Mouse (Mus musculus) hindbrain, embryonic 16.5 days (tissue): ENCODE results near the gene Abcg4. TPM values are rescaled to one million over a fixed set of nuclear protein-coding genes. Genes with fewer than 3 reads are reported as not detected.
"Not testable (repeated sequence)": the region's sequence is repeated elsewhere in the genome, so short reads cannot be mapped to it uniquely, and the experiment has no call there.

Source experiments
- ATAC-seq: fragments of 200-750 bp; cut with Nextera tagmentation; 2 replicates; pipeline ENCODE4 v1.8.0; 2017; ENCODE audit warnings: moderate TSS enrichment, moderate library complexity
- H3K27ac ChIP-seq: fragments of 300-500 bp; sonication (generic); 2 replicates; pipeline ENCODE4 v1.5.1; 2014; ENCODE audit warnings: low read depth, mild to moderate bottlenecking, control low read depth, low read length, moderate library complexity
- H3K27me3 ChIP-seq: fragments of 300-500 bp; sonication (generic); replicated peaks from 2 replicates; pipeline ENCODE4 v1.6.1; 2014; ENCODE audit warnings: low read length; ENCODE audit not compliant: control insufficient read depth, insufficient read depth
- H3K36me3 ChIP-seq: fragments of 300-500 bp; sonication (generic); 2 replicates; pipeline ENCODE4 v1.6.1; 2014; ENCODE audit warnings: mild to moderate bottlenecking, low read length, moderate library complexity, mixed read lengths; ENCODE audit not compliant: control insufficient read depth, insufficient read depth
- H3K4me1 ChIP-seq: fragments of 300-500 bp; sonication (generic); 2 replicates; pipeline ENCODE4 v1.6.1; 2014; ENCODE audit warnings: low read depth, low read length; ENCODE audit not compliant: control insufficient read depth, insufficient read depth
- H3K4me2 ChIP-seq: fragments of 300-500 bp; sonication (generic); 2 replicates; pipeline ENCODE4 v1.6.1; 2014; ENCODE audit warnings: mild to moderate bottlenecking, low read length, control low read depth, moderate library complexity
- H3K4me3 ChIP-seq: fragments of 300-500 bp; sonication (generic); 2 replicates; pipeline ENCODE4 v1.5.1; 2014; ENCODE audit warnings: mild to moderate bottlenecking, low read length, control low read depth, moderate library complexity
- H3K9ac ChIP-seq: fragments of 300-500 bp; sonication (generic); 2 replicates; pipeline ENCODE4 v1.6.1; 2014; ENCODE audit warnings: low read depth, mild to moderate bottlenecking, control low read depth, low read length, moderate library complexity
- H3K9me3 ChIP-seq: fragments of 300-500 bp; sonication (generic); 2 replicates; pipeline ENCODE4 v1.6.1; 2014; ENCODE audit warnings: mild to moderate bottlenecking, low read length, moderate library complexity; ENCODE audit not compliant: control insufficient read depth
- WGBS: fragments of 180-500 bp; shearing (Covaris S2); extraction: QIAGEN DNeasy Blood & Tissue Kit; methylation state at CpG from one replicate; pipeline ENCODE4 v1.1.7; 2014; 5-methylcytosine and 5-hydroxymethylcytosine counted together
- polyA plus RNA-seq: library from polyadenylated mRNA; unstranded; fragments of >200 nt; fragmentation: Nextera tagmentation; extraction: Ambion mirVana; gene quantifications from 2 replicates; pipeline ENCODE4 v1.2.1, GENCODE M21; 2015

Gene Abcg4
- 33.7 and 36.2 TPM in 2 replicates for polyA plus RNA-seq

DNA sequence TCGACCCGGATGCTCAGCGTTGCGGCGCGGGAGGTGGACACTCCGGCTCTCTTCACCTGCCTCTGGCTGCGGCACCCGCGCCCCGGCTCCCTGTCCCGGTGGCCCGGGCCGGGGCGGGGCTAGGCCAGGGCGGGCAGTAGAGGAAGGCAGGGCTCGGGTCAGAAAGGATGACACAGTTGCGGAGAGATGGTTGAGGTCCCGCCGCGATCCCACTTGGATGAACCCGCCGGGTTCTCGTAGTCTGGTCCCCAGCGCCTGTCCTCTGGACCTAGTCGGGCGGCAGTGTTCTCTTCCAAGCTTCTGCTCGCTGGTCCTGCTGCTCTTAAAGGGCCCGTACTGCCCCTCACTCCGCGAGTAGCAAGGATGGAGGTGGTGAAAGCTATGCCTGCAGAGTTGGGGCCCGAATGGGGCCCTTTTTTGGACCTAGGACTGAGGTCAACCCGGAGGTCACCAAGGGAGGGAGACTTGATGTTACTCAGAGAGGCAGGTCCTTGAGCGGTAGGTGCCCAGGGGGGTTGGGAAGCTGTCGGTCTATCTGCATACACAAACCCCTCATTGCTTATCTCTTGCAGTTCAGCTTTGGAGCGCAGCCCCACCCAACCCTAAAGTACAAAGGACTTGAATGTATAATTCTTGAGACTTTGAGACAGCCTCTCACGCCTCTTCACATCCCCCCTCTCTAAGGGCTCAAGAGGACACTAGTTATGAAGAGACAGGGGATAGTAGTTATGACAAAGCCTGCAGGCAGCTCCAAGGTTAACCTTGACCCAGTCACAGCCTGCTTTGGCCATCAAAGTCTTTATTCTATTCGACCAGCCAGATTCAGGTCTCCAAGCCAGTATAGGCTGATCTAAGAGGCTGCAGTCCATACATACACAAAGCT is at the start of gene Abcg4:
Abcg4 (minus strand) TSS at position 540 of the 883 bp plus-strand sequence.
- Histone ChIP-seq H3K4me2 (peak within 1 kb of the TSS; percentile 95), H3K27ac (peak within 1 kb of the TSS; percentile 81), H3K4me1 (peaks cover 20% of the 10 kb centered on the region), H3K4me3 (peak within 1 kb of the TSS; percentile 78), H3K9me3 (no peaks in the 10 kb centered on the region), H3K9ac (peak within 1 kb of the TSS; percentile 93), H3K36me3 (peaks cover 18% of the 10 kb centered on the region), H3K27me3 (no peaks in the 10 kb centered on the region)
- WGBS, result under 1% methylated on average over 37 of the region's 38 CpGs
- peak; percentile 77 for ATAC-seq

- Histone ChIP-seq H3K4me3 (no peak overlapping the region), H3K9ac (no peak overlapping the region), H3K27me3 (no peaks in the 10 kb centered on the region), H3K4me1 (peaks cover 21% of the 10 kb centered on the region), H3K36me3 (peaks cover 11% of the 10 kb centered on the region), H3K9me3 (no peaks in the 10 kb centered on the region), H3K27ac (no peak overlapping the region), H3K4me2 (peak overlapping the region; percentile 89; the same call in 1 of the 2 replicates)
- WGBS, result 67% methylated on average over 9 of the region's 9 CpGs
- no peak for ATAC-seq
Observed at GRCm38 (mm10) chr9:44337436-44338169, 49.2 kb upstream of the Abcg4 start.

- 76% methylated on average over 3 of the region's 3 CpGs for WGBS
- Histone ChIP-seq H3K4me2 (peak overlapping the region; percentile 89), H3K27me3 (no peaks in the 10 kb centered on the region), H3K9ac (peak overlapping the region; percentile 3; the same call in 1 of the 2 replicates), H3K4me1 (peaks cover 21% of the 10 kb centered on the region), H3K4me3 (peak overlapping the region; percentile 5; the same call in 1 of the 2 replicates), H3K9me3 (no peaks in the 10 kb centered on the region), H3K27ac (no peak overlapping the region), H3K36me3 (peaks cover 14% of the 10 kb centered on the region)
- no peak for ATAC-seq
Observed at GRCm38 (mm10) chr9:44336964-44337363, 48.5 kb upstream of the Abcg4 start.

GRCm38 (mm10) chr9:44336513-44336912 is 48.1 kb upstream of the Abcg4 start:
- H3K27ac ChIP-seq, H3K27me3 ChIP-seq, H3K9me3 ChIP-seq, ATAC-seq: not testable (repeated sequence)
- Histone ChIP-seq H3K9ac (peak overlapping the region; percentile 3; the same call in 1 of the 2 replicates), H3K4me3 (peak overlapping the region; percentile 5), H3K36me3 (peaks cover 18% of the 10 kb centered on the region), H3K4me2 (peak overlapping the region; percentile 89), H3K4me1 (peaks cover 21% of the 10 kb centered on the region)
- 31% methylated on average over 4 of the region's 4 CpGs for WGBS

DNA sequence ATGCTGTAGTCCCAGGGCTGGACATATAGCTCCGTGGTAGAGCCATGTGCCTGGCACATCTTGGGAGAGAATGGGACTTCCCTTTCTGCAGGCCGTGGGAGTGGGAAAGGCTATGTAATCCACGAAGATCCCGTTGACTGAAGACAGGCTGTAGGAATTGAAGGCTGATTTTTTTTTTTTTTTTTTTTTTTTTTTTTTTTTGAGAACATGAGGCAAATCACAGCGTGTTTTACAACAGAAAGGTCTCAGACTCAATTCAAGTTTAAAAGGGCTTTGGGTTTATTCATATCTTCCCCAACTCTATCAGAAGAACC is 47.6 kb upstream of the Abcg4 start:
- Histone ChIP-seq H3K4me3 (peak overlapping the region; percentile 80), H3K36me3 (peaks cover 20% of the 10 kb centered on the region), H3K27me3 (no peaks in the 10 kb centered on the region), H3K27ac (peak overlapping the region; percentile 92; the same call in 1 of the 2 replicates), H3K4me1 (peaks cover 21% of the 10 kb centered on the region), H3K9me3 (no peaks in the 10 kb centered on the region), H3K4me2 (peak overlapping the region; percentile 89), H3K9ac (peak overlapping the region; percentile 84)
- ATAC-seq, result no peak
- WGBS, result 2% methylated on average over 5 of the region's 5 CpGs

DNA sequence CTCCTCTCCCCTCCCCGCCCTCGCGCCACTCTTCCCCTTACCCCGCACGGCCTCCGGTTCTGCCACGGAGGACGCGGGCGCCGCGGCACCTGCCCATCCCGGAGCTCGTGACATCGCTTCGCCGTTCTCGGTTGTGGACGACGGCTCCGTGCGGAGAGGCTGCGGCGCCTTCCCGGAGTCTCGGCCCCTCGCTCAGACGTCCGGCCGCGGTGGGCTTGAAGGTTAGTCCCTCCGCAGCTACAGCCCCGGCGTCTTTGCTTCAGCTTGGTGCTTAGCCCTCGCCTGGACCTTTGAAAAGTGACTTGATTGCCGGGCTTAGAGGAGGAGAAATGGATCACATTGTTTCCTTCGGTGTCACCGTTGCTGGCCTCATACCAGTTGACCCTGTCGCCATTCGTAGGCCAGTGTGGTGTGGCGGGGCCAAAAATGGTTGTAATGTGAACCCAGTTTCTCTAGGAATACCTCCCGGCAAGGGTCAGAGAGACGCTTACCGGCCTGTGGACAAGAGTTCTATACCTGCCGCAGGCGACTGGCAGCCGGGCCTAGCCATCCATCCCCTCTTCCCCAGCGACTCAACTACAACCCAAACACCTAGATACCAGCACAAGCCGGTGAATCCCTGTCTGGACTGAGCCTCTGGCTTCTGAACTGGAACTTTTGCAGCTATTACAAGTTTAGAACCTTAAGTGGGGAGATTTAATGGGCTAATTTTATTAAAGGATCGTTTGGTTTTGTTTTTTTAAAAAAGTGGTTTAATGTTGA is 47.1 kb upstream of the Abcg4 start:
- H3K9ac ChIP-seq, result peak overlapping the region; percentile 84
- H3K4me2 ChIP-seq, result peak overlapping the region; percentile 89
- H3K4me3 ChIP-seq, result peak overlapping the region; percentile 80
- peaks cover 21% of the 10 kb centered on the region for H3K4me1 ChIP-seq
- no peaks in the 10 kb centered on the region for H3K9me3 ChIP-seq
- peak overlapping the region; percentile 92 for H3K27ac ChIP-seq
- ATAC-seq, result no peak
- peaks cover 20% of the 10 kb centered on the region for H3K36me3 ChIP-seq
- H3K27me3 ChIP-seq, result no peaks in the 10 kb centered on the region
- whole genome bisulfite sequencing, result 0% methylated on average over 50 of the region's 50 CpGs

- Histone ChIP-seq H3K36me3 (peaks cover 20% of the 10 kb centered on the region), H3K9me3 (no peaks in the 10 kb centered on the region), H3K27me3 (no peaks in the 10 kb centered on the region), H3K4me3 (peak within 1 kb of the TSS; percentile 80), H3K27ac (peak within 1 kb of the TSS; percentile 92), H3K9ac (peak within 1 kb of the TSS; percentile 84), H3K4me2 (peak within 1 kb of the TSS; percentile 89), H3K4me1 (peaks cover 21% of the 10 kb centered on the region)
- ATAC-seq, result peak; percentile 97
- WGBS, result under 1% methylated on average over 86 of the region's 91 CpGs
Observed at GRCm38 (mm10) chr9:44334396-44335330, 46.2 kb upstream of the Abcg4 start, which contains the start of gene H2afx. Gene H2afx (plus strand): TSS chr9:44334694.
